Mouse (Mus musculus) cerebellum, adult 2 months (tissue): Measurements from ENCODE around the gene Emc10. TPM values are rescaled to one million over a fixed set of nuclear protein-coding genes. Genes with fewer than 3 reads are reported as not detected.

Experiments used
- DNase-seq, 2 experiments: peaks; one replicate each; pipeline ENCODE4 v3.0.0; 2021
- H3K27ac ChIP-seq: fragments of 200-500 bp; 2 replicates; pipeline ENCODE4 v1.5.1; 2012; ENCODE audit warnings: low read length, control low read depth, inconsistent platforms; ENCODE audit not compliant: insufficient read depth
- H3K27me3 ChIP-seq: fragments of 200-500 bp; 2 replicates; pipeline ENCODE4 v1.6.1; 2012; ENCODE audit warnings: inconsistent platforms, mild to moderate bottlenecking, low read length, moderate library complexity; ENCODE audit not compliant: control insufficient read depth, insufficient read depth
- H3K4me1 ChIP-seq: fragments of 200-500 bp; 2 replicates; pipeline ENCODE4 v1.6.1; 2011; ENCODE audit warnings: low read length; ENCODE audit not compliant: control insufficient read depth, insufficient read depth
- H3K4me3 ChIP-seq: fragments of 200-500 bp; replicated peaks from 2 replicates; pipeline ENCODE3; 2011; ENCODE audit warnings: mild to moderate bottlenecking, low read depth, low read length, control low read depth; ENCODE audit not compliant: insufficient read depth
- CTCF ChIP-seq: fragments of 200-500 bp; IDR thresholded peaks from 2 replicates; pipeline ENCODE4 v1.5.1; 2011; ENCODE audit warnings: low read depth, mild to moderate bottlenecking, control low read depth, low read length, moderate library complexity, borderline replicate concordance; ENCODE audit not compliant: insufficient read depth
- POLR2A ChIP-seq: fragments of 200-500 bp; IDR thresholded peaks from 2 replicates; pipeline ENCODE4 v1.6.1; 2011; ENCODE audit warnings: low read length, control low read depth, borderline replicate concordance; ENCODE audit not compliant: insufficient read depth
- WGBS: fragments of 180-500 bp; shearing (Covaris S2); methylation state at CpG from one replicate; pipeline ENCODE4 v1.1.7; 2018; 5-methylcytosine and 5-hydroxymethylcytosine counted together
- polyA plus RNA-seq: library from polyadenylated mRNA; depleted of rRNA; stranded (reverse); fragments of >200 nt; gene quantifications from 2 replicates; pipeline ENCODE4 v1.2.3, GENCODE M21; 2012

The Emc10 gene
- polyA plus RNA-seq, 1 experiment: 302 TPM

GRCm38 (mm10) chr7:44468644-44469285 is 27.6 kb downstream of the Emc10 start:
- Histone ChIP-seq H3K4me1 (peaks cover 49% of the 10 kb centered on the region), H3K4me3 (peak overlapping the region; percentile 69), H3K27ac (peak overlapping the region; percentile 32), H3K27me3 (no peaks in the 10 kb centered on the region)
- TF ChIP-seq CTCF: no peak
- TF ChIP-seq POLR2A: no peak
- WGBS: 13% methylated on average over 15 of the region's 15 CpGs
- DNase-seq: peak in 1 of 2 experiments; percentile 54

- peak; percentile 93 to 98 for DNase-seq
- H3K27ac ChIP-seq: peak within 1 kb of the TSS; percentile 94
- H3K4me3 ChIP-seq: peak within 1 kb of the TSS; percentile 69
- WGBS: under 1% methylated on average over 42 of the region's 42 CpGs
- TF ChIP-seq CTCF (no peak), POLR2A (peak; percentile 67)
- H3K4me1 ChIP-seq: peaks cover 49% of the 10 kb centered on the region
- no peaks in the 10 kb centered on the region for H3K27me3 ChIP-seq
Observed at GRCm38 (mm10) chr7:44467811-44468411, 28.4 kb downstream of the Emc10 start, which contains the start of gene Josd2. Josd2 (plus strand) TSS chr7:44467980.

GRCm38 (mm10) chr7:44466888-44467311 is 29.4 kb downstream of the Emc10 start:
- Histone ChIP-seq H3K27me3 (no peaks in the 10 kb centered on the region), H3K27ac (peak overlapping the region; percentile 94), H3K4me3 (no peak overlapping the region), H3K4me1 (peaks cover 43% of the 10 kb centered on the region)
- TF ChIP-seq CTCF (no peak), POLR2A (no peak)
- peak; percentile 48 to 56 for DNase-seq
- 55% methylated on average over 16 of the region's 16 CpGs for WGBS

- TF ChIP-seq POLR2A (no peak), CTCF (no peak)
- DNase-seq: peak; percentile 40 to 50
- Histone ChIP-seq H3K27ac (peak overlapping the region; percentile 94), H3K27me3 (no peaks in the 10 kb centered on the region), H3K4me1 (peaks cover 49% of the 10 kb centered on the region), H3K4me3 (no peak overlapping the region)
- 60% methylated on average over 10 of the region's 10 CpGs for WGBS
Observed at GRCm38 (mm10) chr7:44466006-44466887, 30.1 kb downstream of the Emc10 start.

- 27% methylated on average over 2 of the region's 2 CpGs for WGBS
- H3K27ac ChIP-seq: peak within 1 kb of the TSS; percentile 94
- no peaks in the 10 kb centered on the region for H3K27me3 ChIP-seq
- peaks cover 58% of the 10 kb centered on the region for H3K4me1 ChIP-seq
- DNase-seq: peak; percentile 55
- H3K4me3 ChIP-seq: peak within 1 kb of the TSS; percentile 7
- TF ChIP-seq CTCF (no peak), POLR2A (no peak)
Observed at GRCm38 (mm10) chr7:44465111-44465510, 31.2 kb downstream of the Emc10 start, which contains the start of gene Aspdh. Aspdh (plus strand) TSS chr7:44465391.

- no peak for TF ChIP-seq CTCF
- peak; percentile 21; the same call in 1 of the 2 replicates for TF ChIP-seq POLR2A
- peak; percentile 96 to 98 for DNase-seq
- peak overlapping the region; percentile 94 for H3K27ac ChIP-seq
- 2% methylated on average over 4 of the region's 4 CpGs for WGBS
- peak overlapping the region; percentile 7 for H3K4me3 ChIP-seq
- no peaks in the 10 kb centered on the region for H3K27me3 ChIP-seq
- H3K4me1 ChIP-seq: peaks cover 59% of the 10 kb centered on the region
Observed at GRCm38 (mm10) chr7:44464511-44464910, 31.8 kb downstream of the Emc10 start.

GRCm38 (mm10) chr7:44463556-44464225 is 32.6 kb downstream of the Emc10 start:
- no peaks in the 10 kb centered on the region for H3K27me3 ChIP-seq
- no peak for TF ChIP-seq CTCF
- TF ChIP-seq POLR2A: no peak
- H3K4me1 ChIP-seq: peaks cover 58% of the 10 kb centered on the region
- peak; percentile 36 to 57 for DNase-seq
- WGBS: 45% methylated on average over 10 of the region's 10 CpGs
- H3K27ac ChIP-seq: peak overlapping the region; percentile 80
- H3K4me3 ChIP-seq: no peak overlapping the region
